Mouse (Mus musculus) midbrain, embryonic 10.5 days (tissue): ENCODE results near the gene Ghrh. TPM values are rescaled to one million over a fixed set of nuclear protein-coding genes. Genes with fewer than 3 reads are reported as not detected.

Experiments used
- DNase-seq: peaks from one replicate; pipeline ENCODE4 v3.0.0-alpha.2; 2017; ENCODE audit warnings: low spot score
- H3K27ac ChIP-seq: fragments of 300-500 bp; sonication (generic); replicated peaks from 2 replicates; pipeline ENCODE4 v1.5.1; 2016; ENCODE audit warnings: mild to moderate bottlenecking
- H3K27me3 ChIP-seq: fragments of 300-500 bp; sonication (generic); 2 replicates; pipeline ENCODE4 v1.6.1; 2016; ENCODE audit warnings: low read depth, mild to moderate bottlenecking; ENCODE audit not compliant: poor library complexity, severe bottlenecking
- H3K36me3 ChIP-seq: fragments of 300-500 bp; sonication (generic); 2 replicates; pipeline ENCODE4 v1.6.1; 2016; ENCODE audit warnings: mild to moderate bottlenecking, moderate library complexity
- H3K4me1 ChIP-seq: fragments of 300-500 bp; sonication (generic); 2 replicates; pipeline ENCODE4 v1.6.1; 2016
- H3K4me3 ChIP-seq: fragments of 300-500 bp; sonication (generic); 2 replicates; pipeline ENCODE4 v1.5.1; 2016; ENCODE audit warnings: mild to moderate bottlenecking, moderate library complexity
- H3K9me3 ChIP-seq: fragments of 300-500 bp; sonication (generic); replicated peaks from 2 replicates; pipeline ENCODE4 v1.6.1; 2016; ENCODE audit warnings: mild to moderate bottlenecking
- WGBS: fragments of 180-500 bp; shearing (Covaris S2); methylation state at CpG from one replicate; pipeline ENCODE4 v1.1.7; 2016; 5-methylcytosine and 5-hydroxymethylcytosine counted together
- polyA plus RNA-seq: library from polyadenylated mRNA; unstranded; fragments of >200 nt; fragmentation: Nextera tagmentation; extraction: Ambion mirVana; gene quantifications from 2 replicates; pipeline ENCODE4 v1.2.1, GENCODE M21; 2016

Ghrh gene
- polyA plus RNA-seq, 1 experiment from 2014 or later: 0.42 TPM

DNA sequence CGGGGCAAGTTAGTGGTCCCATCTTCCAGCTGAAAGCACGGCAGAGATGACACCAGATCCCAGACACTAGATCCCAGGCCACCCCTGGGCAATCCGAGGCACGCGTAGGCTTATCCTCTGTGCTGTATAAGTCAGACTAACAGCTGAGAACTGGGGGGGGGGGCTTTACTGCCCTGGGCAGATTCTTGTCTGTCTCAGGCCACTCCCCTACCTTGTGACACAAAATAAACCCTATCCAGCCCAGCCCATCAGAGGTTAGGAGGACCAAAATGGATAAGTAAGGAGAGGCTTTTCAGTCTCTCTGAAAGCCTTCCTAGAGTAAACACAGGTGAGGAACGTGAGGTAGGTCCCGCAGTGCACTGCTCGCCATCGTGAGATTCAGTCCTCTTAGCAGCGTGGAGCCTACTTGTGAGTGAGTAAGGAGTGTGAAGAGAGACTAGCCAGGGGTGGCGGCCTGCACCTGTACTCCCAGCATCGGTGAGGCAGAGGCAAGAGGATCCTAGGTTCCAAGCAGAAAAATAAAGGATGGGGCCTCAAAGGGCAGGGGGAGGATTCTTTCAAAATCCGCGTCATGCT is 30.9 kb downstream of the Ghrh start:
- H3K27me3 ChIP-seq: no peaks in the 10 kb centered on the region
- H3K36me3 ChIP-seq: peaks cover 100% of the 10 kb centered on the region
- DNase-seq: no peak
- 89% methylated on average over 14 of the region's 14 CpGs for WGBS
- H3K9me3 ChIP-seq: no peaks in the 10 kb centered on the region
- H3K27ac ChIP-seq: no peak overlapping the region
- H3K4me1 ChIP-seq: peaks cover 7% of the 10 kb centered on the region; the same call in 1 of the 2 replicates
- no peak overlapping the region for H3K4me3 ChIP-seq

DNA sequence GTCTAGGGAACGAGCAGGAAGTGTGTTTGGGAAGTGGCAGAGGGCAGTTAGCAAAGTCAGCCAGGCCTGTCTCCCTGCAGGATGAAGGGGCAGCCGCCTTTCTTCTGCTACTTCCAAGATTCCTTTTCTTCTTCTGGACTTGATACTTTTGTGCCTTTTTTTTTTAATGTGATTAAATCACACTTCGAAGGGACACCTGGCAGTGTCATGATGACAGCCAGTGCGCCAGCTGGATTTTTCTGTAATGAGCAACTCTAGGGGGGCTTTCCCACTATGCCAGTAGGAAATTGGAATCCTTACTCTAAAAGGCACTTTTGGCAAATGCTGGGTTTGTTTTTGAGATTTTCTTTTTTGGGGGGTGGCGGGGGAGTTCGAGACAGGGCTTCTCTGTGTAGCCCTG is 31.8 kb downstream of the Ghrh start:
- Histone ChIP-seq H3K9me3 (no peaks in the 10 kb centered on the region), H3K4me3 (no peak overlapping the region), H3K27ac (no peak overlapping the region), H3K27me3 (no peaks in the 10 kb centered on the region), H3K4me1 (0 out of 2 replicates have a peak, but pooled peaks cover 5% of the 10 kb centered on the region), H3K36me3 (peaks cover 100% of the 10 kb centered on the region)
- 94% methylated on average over 6 of the region's 6 CpGs for WGBS
- DNase-seq: no peak

DNA sequence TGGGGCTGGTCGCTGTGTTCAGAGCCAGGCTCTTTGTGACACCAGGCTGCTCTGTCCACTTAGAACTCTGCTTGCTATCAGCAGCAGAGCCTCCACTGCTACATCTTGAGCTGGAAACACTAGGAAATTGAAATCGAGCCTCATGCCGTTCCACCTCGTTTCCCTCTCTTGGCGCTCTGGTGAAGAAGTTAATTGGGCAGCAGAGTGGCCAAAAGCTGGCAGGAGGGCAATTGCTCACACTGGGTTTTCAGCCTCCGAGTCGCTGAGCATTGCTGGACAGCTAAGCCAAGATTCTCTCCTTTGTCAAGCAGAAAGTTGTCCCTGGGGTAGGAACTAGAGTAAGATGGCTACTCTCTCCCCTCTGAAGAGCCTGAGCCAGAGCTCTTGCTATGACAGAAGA is 33.0 kb downstream of the Ghrh start:
- no peak for DNase-seq
- Histone ChIP-seq H3K4me3 (no peak overlapping the region), H3K9me3 (no peaks in the 10 kb centered on the region), H3K4me1 (0 out of 2 replicates have a peak, but pooled peaks cover 5% of the 10 kb centered on the region), H3K27me3 (no peaks in the 10 kb centered on the region), H3K27ac (no peak overlapping the region), H3K36me3 (peaks cover 100% of the 10 kb centered on the region)
- 77% methylated on average over 7 of the region's 7 CpGs for WGBS

GRCm38 (mm10) chr2:157313718-157314117 is 33.6 kb downstream of the Ghrh start:
- Histone ChIP-seq H3K36me3 (peaks cover 100% of the 10 kb centered on the region), H3K27ac (no peak overlapping the region)
- no peak for DNase-seq

GRCm38 (mm10) chr2:157310963-157311637 is 36.2 kb downstream of the Ghrh start:
- no peak overlapping the region for H3K4me3 ChIP-seq
- peaks cover 100% of the 10 kb centered on the region for H3K36me3 ChIP-seq
- H3K27me3 ChIP-seq: no peaks in the 10 kb centered on the region
- no peak for DNase-seq
- WGBS: 94% methylated on average over 6 of the region's 6 CpGs
- no peak overlapping the region for H3K27ac ChIP-seq
- 0 out of 2 replicates have a peak, but pooled peaks cover 5% of the 10 kb centered on the region for H3K4me1 ChIP-seq
- H3K9me3 ChIP-seq: no peaks in the 10 kb centered on the region

More at GRCm38 (mm10) chr2:157313718-157314117, 33.6 kb downstream of the Ghrh start:
- H3K27me3 ChIP-seq: no peaks in the 10 kb centered on the region
- 88% methylated on average over 3 of the region's 3 CpGs for WGBS
- H3K4me3 ChIP-seq: no peak overlapping the region
- H3K4me1 ChIP-seq: 0 out of 2 replicates have a peak, but pooled peaks cover 5% of the 10 kb centered on the region
- no peaks in the 10 kb centered on the region for H3K9me3 ChIP-seq

DNA sequence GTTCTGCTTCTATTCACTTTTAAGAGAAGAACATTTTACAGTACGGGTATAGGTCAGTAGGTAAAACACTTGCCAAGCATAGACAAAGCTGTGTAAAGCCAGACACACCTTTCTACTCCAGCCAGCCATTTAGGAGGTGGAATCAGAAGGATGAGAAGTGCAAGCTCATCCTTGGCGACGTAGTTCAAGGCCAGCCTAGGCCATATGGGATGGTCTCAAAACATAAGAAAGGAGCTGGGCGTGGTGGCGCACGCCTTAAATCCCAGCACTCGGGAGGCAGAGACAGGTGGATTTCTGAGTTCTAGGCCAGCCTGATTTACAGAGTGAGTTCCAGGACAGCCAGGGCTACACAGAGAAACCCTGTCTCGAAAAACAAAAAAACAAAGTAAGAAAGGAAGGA is 37.7 kb downstream of the Ghrh start:
- H3K27ac ChIP-seq: no peak overlapping the region
- no peak overlapping the region for H3K4me3 ChIP-seq
- H3K27me3 ChIP-seq: no peaks in the 10 kb centered on the region
- 98% methylated on average over 8 of the region's 8 CpGs for WGBS
- no peaks in the 10 kb centered on the region for H3K9me3 ChIP-seq
- H3K36me3 ChIP-seq: peaks cover 99% of the 10 kb centered on the region
- no peak for DNase-seq
- H3K4me1 ChIP-seq: 0 out of 2 replicates have a peak, but pooled peaks cover 5% of the 10 kb centered on the region

GRCm38 (mm10) chr2:157308273-157308917 is 38.9 kb downstream of the Ghrh start:
- Histone ChIP-seq H3K27me3 (no peaks in the 10 kb centered on the region), H3K9me3 (no peaks in the 10 kb centered on the region), H3K36me3 (peaks cover 99% of the 10 kb centered on the region), H3K27ac (no peak overlapping the region), H3K4me1 (0 out of 2 replicates have a peak, but pooled peaks cover 2% of the 10 kb centered on the region), H3K4me3 (no peak overlapping the region)
- WGBS: 92% methylated on average over 2 of the region's 2 CpGs
- no peak for DNase-seq

- no peak for DNase-seq
- Histone ChIP-seq H3K4me1 (no peaks in the 10 kb centered on the region), H3K36me3 (peaks cover 99% of the 10 kb centered on the region), H3K27me3 (no peaks in the 10 kb centered on the region), H3K9me3 (no peaks in the 10 kb centered on the region), H3K27ac (no peak overlapping the region), H3K4me3 (no peak overlapping the region)
- WGBS: 93% methylated on average over 4 of the region's 4 CpGs
These were observed 39.5 kb downstream of the Ghrh start for GRCm38 (mm10) chr2:157307715-157308265.

GRCm38 (mm10) chr2:157306091-157307032 is 40.9 kb downstream of the Ghrh start:
- Histone ChIP-seq H3K27ac (no peak overlapping the region), H3K36me3 (peaks cover 99% of the 10 kb centered on the region), H3K27me3 (no peaks in the 10 kb centered on the region), H3K4me3 (no peak overlapping the region), H3K4me1 (no peaks in the 10 kb centered on the region; the same call in none of the 2 replicates), H3K9me3 (no peaks in the 10 kb centered on the region)
- no peak for DNase-seq
- WGBS: 89% methylated on average over 7 of the region's 7 CpGs

GRCm38 (mm10) chr2:157303096-157303495 is 44.2 kb downstream of the Ghrh start:
- no peak overlapping the region for H3K27ac ChIP-seq
- H3K36me3 ChIP-seq: peaks cover 98% of the 10 kb centered on the region
- 72% methylated on average over 9 of the region's 9 CpGs for WGBS
- no peak for DNase-seq
- no peak overlapping the region for H3K4me3 ChIP-seq
- H3K9me3 ChIP-seq: no peaks in the 10 kb centered on the region
- H3K27me3 ChIP-seq: no peaks in the 10 kb centered on the region
- no peaks in the 10 kb centered on the region; the same call in none of the 2 replicates for H3K4me1 ChIP-seq

- Histone ChIP-seq H3K4me1 (no peaks in the 10 kb centered on the region; the same call in none of the 2 replicates), H3K36me3 (peaks cover 99% of the 10 kb centered on the region), H3K4me3 (no peak overlapping the region), H3K9me3 (no peaks in the 10 kb centered on the region), H3K27ac (no peak overlapping the region), H3K27me3 (no peaks in the 10 kb centered on the region)
- DNase-seq: no peak
- 95% methylated on average over 6 of the region's 6 CpGs for WGBS
These were observed 47.3 kb downstream of the Ghrh start for GRCm38 (mm10) chr2:157300051-157300450.
